Mouse (Mus musculus) fibroblast of lung, adult 2 months (primary cell): ENCODE results near the gene Hist1h2bg.
"Not testable (repeated sequence)": the region's sequence is repeated elsewhere in the genome, so short reads cannot be mapped to it uniquely, and the experiment has no call there.

ENCODE experiments used
- DNase-seq: peaks from one replicate; pipeline ENCODE4 v3.0.0-alpha.2; 2011; ENCODE audit warnings: low read depth

The Hist1h2bg gene

DNA sequence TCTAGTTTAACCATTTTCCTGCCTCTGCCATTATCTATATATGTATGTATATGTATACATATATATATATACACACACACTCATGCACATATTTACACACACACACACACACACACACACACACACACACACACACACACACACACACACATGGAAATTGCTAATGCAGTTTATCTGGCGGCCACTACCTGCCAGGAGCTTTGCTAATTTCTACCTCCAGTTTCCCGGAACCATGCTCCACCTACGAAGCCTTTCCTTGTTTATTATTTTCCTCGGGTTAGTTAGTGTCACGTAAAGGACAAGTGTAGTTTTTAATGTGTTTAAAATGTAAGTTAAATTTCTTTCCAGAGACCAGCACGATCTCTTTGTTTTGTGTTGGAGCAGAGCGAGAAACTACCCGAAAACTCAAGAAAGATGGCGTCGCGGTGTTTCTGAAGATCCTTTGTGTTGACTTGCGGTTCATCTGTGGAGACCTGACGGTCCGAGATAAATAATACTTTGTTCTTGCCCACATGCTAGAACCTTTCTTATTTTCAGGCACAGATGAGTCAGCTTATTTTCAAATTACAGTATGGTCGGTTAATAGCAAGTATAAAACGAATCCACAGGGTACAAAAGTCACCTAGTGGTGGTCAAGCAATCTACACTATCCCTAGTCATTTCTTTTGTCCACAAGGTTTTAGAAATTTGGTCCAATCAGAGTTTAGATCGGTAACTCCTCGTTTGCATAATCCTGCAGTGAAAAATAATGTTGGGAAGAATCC lies 8.3 kb upstream of the Hist1h2bg start:
- DNase-seq, result no peak

DNA sequence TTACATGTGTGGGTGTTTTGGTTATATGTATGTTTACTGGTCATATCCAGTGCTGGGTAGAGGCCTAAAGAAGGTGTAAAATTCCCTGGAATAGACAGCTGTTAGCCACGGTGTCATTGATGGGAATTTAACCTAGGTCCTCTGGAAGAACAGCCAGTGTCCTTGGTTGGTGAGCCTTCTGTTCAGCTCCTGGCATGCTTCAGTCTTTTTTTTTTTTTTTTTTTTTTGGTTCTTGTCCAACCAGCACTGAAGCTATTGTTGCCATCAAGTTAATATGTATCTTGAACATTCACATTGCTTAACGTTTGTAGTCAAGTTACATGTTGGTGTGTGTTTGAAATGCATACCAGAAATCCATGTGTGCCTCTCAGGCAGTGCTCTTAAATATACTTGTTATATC lies 6.7 kb upstream of the Hist1h2bg start:
- no peak for DNase-seq

DNA sequence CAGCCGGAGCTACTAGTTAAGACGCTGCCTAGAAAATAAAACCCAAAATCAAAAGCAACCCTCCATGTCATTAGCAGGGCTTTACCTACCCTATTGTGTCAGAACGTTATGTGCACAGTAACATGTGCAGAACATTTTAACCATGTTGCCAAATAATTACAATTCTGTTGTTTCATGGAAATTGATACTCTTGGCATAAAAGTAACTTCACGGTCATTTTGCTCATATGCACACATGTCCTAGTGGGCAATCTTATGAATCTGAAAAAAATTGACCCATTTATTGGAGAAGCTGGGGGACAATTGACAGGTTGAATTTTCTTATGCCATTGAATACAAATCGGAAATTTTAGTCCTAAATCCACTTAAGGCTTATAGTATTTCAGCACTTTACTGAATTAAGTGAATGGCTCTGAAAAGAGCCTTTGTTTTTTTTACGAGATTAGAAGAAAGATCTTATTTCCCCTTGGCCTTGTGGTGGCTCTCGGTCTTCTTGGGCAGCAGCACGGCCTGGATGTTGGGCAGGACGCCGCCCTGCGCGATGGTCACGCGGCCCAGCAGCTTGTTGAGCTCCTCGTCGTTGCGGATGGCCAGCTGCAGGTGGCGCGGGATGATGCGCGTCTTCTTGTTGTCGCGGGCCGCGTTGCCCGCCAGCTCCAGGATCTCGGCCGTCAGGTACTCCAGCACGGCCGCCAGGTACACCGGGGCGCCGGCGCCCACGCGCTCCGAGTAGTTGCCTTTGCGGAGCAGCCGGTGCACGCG lies 755 bp upstream of the Hist1h2bg start:
- DNase-seq, result not testable (repeated sequence)

DNA sequence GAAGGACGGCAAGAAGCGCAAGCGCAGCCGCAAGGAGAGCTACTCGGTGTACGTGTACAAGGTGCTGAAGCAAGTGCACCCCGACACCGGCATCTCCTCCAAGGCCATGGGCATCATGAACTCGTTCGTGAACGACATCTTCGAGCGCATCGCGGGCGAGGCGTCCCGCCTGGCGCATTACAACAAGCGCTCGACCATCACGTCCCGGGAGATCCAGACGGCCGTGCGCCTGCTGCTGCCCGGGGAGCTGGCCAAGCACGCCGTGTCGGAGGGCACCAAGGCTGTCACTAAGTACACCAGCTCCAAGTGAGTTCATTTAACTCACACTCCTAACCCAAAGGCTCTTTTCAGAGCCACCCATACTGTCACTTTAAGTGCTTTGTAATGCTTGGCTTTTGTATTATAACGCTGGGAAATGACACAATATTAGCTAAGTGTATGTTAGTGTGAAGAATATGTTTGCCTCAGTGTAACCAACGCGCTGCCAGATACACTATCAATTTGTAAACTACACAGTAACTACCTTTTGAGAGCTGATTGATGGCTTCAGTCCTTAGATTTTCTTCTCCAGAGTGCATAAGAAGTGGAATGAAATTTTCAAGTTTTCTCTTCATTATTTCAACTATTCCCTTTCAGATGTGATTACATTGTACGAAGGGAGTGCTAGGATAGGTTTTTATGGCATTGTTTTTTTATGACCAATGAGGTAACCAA lies 465 bp downstream of the Hist1h2bg start:
- not testable (repeated sequence) for DNase-seq

DNA sequence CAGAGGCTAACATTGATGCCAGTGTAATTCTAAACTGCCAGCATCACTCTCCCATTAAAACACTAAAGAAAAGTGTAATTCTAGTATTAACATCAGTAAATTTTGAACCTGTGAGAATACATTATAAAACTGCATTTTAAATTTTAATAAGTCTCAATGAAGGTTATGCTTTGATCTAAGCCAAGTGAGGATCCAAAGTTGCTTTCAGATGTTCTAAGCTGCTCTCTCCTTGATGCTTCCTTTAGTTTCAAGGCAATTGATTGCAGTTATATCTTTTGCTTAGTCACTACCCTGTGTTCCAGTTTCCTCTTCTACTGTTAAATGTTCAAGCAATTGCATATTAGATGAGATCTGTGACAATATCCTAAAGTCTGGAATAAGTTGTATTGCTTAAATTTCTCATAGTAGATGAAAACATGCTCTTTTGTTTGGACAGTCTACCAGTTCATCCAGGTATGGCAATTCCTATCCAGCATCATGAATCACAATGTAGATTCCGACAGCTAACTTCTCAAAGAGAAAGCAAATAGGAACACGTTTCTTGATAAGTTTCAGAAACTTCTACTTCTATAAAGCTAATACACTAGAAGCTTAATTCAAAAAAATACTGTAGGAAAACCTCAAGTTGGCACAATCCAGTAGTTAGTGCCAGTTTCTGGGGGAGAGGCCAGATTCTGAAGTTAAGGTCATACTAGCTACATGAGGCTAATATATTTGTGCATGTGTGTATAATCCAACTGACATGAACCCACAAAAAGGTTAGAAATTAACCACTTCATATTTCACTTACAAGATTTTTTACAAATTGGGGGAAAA lies 1.2 kb downstream of the Hist1h2bg start:
- no peak for DNase-seq

DNA sequence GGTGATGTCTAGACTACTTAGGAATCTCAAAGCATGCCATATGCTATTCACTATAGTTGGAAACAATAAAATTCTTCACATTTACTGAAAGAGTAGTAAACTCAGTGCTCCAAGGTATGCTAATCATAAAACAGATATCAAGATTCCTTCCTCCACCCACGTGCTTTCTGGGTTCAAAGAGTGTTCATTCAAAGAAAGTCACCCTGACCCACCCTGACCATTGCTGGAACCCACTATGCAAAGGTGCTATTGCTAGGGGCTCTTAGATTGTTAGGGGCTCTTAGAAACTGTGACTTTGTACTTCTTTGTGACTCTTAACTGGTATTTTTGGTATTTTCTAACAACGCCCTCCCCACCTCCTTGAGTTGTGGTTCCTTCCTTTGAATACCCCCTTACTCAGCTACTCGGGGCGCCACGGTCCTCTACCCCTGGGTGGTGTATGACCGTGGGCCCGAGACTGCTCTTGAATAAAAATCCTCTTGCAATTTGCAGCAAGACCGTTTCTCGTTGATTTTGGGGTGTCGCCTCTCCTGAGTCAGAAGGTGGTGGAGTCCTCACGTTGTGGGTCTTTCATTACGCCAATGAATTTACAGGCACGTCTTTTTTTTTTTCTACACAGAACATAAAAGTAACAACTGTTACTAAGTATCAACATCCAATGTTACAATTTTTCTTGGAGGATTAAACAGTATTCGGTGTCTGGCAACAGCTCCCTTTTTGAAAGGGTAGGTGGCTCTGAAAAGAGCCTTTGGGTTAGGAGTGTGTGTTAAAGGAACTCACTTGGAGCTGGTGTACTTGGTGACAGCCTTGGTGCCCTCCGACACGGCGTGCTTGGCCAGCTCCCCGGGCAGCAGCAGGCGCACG lies 2.1 kb downstream of the Hist1h2bg start:
- not testable (repeated sequence) for DNase-seq

DNA sequence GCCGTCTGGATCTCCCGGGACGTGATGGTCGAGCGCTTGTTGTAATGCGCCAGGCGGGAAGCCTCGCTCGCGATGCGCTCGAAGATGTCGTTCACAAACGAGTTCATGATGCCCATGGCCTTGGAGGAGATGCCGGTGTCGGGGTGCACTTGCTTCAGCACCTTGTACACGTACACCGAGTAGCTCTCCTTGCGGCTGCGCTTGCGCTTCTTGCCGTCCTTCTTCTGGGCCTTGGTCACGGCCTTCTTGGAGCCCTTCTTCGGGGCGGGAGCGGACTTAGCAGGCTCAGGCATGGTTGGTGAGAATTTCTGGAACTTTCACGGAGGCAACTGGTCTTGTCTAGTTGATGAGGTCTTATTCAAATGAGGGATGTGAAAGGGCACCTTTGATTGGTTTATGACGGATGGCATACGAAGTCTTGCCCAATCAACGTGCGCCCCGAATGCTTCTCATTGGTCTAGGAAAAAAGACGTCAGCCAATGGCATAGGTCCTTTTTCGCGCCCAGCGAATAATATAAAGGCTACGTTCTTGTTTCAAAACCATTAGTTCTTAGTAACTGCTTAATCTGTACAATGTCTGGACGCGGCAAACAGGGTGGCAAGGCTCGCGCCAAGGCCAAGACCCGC lies 2.8 kb downstream of the Hist1h2bg start, which contains the start of the genes Hist1h2bf and Hist1h2ad:
Gene Hist1h2bf (minus strand): TSS at position 299 of the 627 bp plus-strand sequence.
Gene Hist1h2ad (plus strand): TSS at position 484 of the 627 bp plus-strand sequence.
- DNase-seq, result peak; percentile 95

DNA sequence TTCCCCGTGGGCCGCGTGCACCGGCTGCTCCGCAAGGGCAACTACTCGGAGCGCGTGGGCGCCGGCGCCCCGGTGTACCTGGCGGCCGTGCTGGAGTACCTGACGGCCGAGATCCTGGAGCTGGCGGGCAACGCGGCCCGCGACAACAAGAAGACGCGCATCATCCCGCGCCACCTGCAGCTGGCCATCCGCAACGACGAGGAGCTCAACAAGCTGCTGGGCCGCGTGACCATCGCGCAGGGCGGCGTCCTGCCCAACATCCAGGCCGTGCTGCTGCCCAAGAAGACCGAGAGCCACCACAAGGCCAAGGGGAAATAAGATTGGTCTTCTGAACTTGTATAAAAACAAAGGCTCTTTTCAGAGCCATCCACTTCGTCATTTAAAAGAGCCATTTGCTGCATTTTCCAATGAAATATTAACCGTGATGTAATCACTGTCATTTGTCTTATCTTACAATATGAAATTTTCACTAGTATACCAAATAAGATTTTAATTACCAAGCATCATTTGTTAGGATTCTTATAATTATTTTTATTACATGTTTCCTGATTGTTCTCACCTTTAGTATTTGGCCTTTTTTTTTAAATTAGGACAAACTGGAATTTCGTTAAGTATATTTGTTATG lies 3.5 kb downstream of the Hist1h2bg start:
- DNase-seq, result not testable (repeated sequence)

DNA sequence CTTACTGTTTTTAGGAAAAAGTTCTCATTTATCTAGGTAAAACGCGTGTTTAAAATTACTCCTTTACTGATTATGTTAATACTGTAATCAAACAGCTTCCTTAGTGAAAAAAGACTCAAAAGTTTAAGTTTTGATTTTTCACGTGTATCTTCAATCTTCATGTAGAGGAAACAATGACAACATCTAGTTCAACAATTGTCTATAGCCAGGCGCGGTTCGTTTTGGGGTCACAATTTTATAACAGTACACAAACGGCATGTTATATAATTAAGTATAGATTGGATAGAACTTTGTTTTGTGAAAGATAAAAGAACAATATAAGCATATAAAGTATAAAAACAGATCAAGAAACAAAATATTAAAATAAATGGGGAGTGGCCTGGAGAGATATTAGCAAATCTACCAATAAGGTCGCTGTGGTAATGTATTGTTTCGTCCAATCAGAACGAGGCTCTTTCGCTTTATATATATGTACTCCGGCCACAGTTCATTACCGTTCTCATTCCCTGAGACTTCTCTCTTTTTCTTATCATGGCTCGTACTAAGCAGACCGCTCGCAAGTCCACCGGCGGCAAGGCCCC lies 4.2 kb downstream of the Hist1h2bg start, which contains the start of gene Hist1h3d:
Gene Hist1h3d (plus strand): TSS at position 493 of the 581 bp plus-strand sequence.
- no peak for DNase-seq

DNA sequence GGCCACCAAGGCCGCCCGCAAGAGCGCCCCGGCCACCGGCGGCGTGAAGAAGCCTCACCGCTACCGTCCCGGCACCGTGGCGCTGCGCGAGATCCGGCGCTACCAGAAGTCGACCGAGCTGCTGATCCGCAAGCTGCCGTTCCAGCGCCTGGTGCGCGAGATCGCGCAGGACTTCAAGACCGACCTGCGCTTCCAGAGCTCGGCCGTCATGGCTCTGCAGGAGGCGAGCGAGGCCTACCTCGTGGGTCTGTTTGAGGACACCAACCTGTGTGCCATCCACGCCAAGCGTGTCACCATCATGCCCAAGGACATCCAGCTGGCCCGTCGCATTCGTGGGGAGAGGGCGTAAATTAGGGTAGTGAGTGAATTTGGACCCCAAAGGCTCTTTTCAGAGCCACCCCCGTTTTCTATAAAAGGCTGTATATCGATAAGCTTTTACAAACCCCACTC lies 4.7 kb downstream of the Hist1h2bg start:
- not testable (repeated sequence) for DNase-seq

DNA sequence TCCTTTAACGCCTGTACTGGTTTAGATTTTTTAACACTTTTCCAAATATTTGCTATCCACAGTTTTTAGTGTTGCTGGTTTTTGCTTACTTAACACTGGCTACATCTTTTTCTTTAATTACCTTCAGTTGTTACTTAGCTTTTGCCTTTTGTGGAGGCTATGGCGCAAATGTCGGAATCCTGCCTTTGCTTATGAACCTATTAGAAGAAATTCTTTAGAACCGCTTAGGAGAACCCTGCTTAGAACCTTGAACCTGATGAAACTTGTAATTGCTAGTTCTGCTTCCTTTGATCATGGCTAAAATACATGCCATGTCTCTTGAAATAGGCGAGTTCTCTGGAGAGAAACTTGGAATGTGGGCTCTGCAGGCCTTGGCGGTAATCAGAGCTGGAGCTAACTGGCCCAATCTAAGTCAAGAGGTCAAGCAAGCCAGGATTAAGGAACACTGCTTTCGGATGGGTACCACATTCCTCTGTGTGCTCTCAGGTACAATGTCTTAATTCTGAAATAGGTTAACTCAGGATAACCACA lies 5.2 kb downstream of the Hist1h2bg start:
- no peak for DNase-seq

DNA sequence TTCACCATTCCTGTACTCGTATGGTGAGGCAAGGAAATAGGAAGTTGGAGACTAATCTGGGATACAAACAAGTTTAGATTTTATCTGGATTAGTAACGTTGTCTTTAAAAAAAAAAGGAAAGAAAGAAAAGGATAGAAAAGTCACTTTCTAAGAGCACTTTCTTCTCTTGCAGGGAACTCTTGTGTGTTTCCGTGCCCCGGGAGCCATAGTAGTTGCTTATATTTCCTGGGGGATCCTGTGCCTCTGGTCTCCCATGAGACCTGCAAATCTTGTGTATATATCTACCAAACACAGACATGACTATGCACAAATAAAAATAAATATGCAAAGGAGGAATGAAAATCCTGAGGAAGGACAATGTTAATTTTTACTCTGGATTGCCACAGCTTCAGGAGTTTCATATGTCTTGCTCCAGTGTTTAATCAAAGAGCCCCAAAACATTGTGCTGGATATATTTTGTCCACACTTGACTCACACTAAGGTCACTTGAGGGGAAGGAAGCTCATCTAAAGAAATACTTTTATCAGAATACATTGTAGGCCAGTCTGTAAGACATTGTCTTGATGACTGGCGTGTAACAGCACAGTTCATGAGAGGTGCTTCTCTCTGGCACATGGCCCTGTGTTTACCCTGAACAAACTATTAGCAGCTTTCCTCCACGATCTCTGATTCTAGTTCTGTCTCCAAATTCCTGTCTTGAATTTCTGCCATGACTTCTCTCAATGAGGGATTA lies 5.9 kb downstream of the Hist1h2bg start:
- DNase-seq, result no peak

DNA sequence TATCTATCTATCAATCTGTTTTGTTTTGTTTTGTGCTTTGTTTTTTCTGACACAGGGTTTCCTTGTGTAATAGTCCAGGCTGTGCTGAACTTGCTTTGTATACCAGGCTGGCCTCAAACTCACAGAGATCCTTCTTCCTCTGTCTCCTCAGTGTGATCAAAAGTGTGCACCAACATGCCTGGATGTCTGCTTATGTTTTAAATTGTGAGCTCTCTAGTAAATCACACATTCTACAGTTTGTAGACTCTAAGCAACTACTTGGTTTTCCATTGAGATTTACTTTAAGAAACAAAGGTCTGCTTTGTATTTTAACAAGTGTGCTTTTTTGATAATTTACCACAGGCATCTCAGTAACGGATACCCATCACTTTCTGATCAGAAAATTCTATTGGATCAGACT lies 6.6 kb downstream of the Hist1h2bg start:
- DNase-seq, result no peak

DNA sequence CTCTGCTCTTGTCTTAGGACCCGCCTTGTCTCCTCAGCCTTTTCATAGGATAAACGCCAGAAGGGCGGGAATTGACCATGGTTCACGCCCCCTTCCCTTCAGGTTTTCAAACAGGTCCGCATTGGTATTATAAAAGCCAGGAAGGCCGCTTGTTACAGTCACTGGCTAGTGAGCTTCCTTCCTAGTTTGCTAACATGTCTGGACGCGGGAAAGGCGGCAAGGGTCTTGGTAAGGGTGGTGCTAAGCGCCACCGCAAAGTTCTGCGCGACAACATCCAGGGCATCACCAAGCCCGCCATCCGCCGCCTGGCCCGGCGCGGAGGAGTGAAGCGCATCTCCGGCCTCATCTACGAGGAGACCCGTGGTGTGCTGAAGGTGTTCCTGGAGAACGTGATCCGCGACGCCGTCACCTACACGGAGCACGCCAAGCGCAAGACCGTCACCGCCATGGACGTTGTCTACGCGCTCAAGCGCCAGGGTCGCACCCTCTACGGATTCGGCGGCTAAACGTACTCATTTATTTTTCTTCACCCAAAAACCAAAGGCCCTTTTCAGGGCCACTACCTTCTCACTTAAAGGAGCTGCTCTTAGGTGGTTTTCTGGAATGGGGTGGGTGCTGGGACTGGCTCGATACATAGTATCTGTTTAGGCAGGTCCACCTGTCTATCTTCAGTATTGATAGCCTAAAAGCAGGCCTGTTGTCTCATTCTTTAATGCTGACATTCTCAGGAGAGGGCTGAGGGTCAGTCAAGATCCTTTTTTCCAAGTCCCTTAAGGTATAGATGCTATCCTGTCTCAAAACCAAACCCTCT lies 10.4 kb downstream of the Hist1h2bg start, which contains the start of gene Hist1h4d:
Gene Hist1h4d (plus strand): TSS at position 191 of the 811 bp plus-strand sequence.
- peak; percentile 96 for DNase-seq

DNA sequence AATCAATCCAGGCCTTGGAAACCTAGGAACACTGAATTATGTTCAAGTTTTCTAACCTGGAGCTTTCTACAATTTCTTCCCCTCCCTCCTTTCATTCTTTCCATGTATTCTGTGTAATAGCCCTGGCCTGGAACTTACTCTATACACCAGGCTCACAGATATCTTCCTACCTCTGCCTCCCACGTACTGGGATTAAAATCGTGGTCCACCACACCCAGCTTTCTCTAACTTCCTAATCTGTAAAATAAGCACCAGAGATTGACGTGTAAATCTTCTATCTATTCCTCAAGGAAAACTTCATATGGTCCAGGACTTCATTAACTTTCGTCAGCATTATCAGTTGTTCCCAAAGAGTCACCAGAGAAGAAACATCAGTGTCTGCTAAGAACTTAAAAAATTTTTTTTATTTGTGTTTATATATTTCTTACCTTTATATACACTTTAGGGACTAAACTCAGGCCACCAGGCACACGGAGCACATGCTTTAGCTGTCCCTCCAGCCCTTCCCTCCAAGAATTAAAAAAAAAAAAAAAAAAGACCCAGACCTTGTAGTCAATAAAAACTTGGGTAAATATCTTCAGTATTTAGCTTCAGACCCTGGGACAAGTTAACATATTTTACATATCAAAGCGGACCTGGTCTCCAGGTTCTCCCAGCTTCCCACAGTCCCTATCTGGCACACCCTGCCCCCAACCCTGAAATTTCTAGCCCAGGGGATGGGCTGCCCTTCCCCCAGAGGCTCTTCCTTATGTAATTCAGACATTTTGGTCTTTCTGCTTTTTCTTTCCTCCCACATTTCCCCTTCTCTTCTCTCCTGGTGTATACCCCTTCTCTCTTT lies 11.2 kb downstream of the Hist1h2bg start:
- DNase-seq, result no peak

DNA sequence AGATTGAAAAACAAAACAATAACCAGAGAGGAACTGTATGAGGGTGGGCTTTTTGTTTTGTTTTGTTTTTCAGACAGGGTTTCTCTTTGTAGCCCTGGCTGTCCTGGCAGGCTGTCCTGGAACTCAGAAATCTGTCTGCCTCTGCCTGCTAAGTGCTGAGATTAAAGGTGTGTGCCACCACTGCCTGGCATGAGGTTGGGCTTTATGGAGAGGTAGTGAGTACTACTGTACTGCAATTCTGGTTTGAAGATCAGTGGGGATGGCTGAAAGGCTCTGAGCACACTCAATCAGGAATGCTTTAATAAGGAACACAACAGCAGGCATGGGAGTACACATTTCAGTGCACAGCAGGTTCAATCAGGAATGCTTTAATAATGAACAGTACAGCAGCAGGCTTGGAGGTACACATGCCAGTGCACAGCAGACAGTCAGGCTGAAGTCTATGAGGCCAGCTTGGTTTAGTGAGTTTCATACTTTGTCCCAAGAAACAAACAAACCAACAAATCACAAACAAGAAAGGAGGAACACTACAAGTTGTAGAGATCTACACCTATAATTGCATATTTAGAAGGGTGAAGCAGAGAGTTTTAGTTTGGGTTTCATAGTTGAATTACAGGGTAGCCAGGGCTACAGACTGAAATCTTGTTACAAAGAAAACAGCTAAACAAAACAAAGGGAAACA lies 12.3 kb downstream of the Hist1h2bg start:
- DNase-seq, result no peak
